Comparison of ENCODE assay signal across 10 mouse cellular contexts in genomic region chr4:132944776-132945175, GRCm38 (mm10). TPM values are rescaled to one million over a fixed set of nuclear protein-coding genes. Genes with fewer than 3 reads are reported as not detected.
DNase-seq lines count a peak whose midpoint lies in the region; ATAC-seq and TF ChIP-seq lines count a peak whose summit lies in the region.
"Had no signal": no experiment of that assay in that cellular context is flagged by ENCODE, and none has a peak within 500 bp of the region (broad histone marks: within the 10 kb centered on the region; RNA-seq: fewer than 3 reads in every experiment).

No protein-coding gene starts in this region.

- no peak overlapping the region for H3K4me2 ChIP-seq in heart, embryonic 15.5 days
- H3K4me2 ChIP-seq in myocyte (ENCODE audit: low read depth): peak overlapping the region; percentile 83
- H3K4me2 ChIP-seq: liver, embryonic 13.5 days had no signal

- no peaks in the 10 kb centered on the region for H3K79me2 ChIP-seq in myocyte (ENCODE audit: control insufficient read depth, insufficient read depth)

- H3K27me3 ChIP-seq in heart, embryonic 15.5 days: no peaks in the 10 kb centered on the region
- no peaks in the 10 kb centered on the region for H3K27me3 ChIP-seq in myocyte (ENCODE audit: control insufficient read depth, insufficient read depth, insufficient read length)
- H3K27me3 ChIP-seq: stomach, embryonic 15.5 days had no signal

- H3K9ac ChIP-seq in heart, embryonic 15.5 days: no peak overlapping the region
- H3K9ac ChIP-seq: liver, embryonic 13.5 days; stomach, embryonic 15.5 days had no signal

- H3K9me3 ChIP-seq in heart, embryonic 15.5 days (replicated peaks): no peaks in the 10 kb centered on the region
- H3K9me3 ChIP-seq: liver, embryonic 13.5 days; stomach, embryonic 15.5 days had no signal

- DNase-seq in heart, adult 9 months (ENCODE audit: low spot score in 2 of 2): no peak
- DNase-seq in thymus, postnatal 0 days (ENCODE audit: low spot score): peak; percentile 18
- no peak for DNase-seq in thymus, postnatal 14 days
- DNase-seq in urinary bladder, postnatal 25 days (ENCODE audit: low spot score): no peak
- no peak for DNase-seq in layer of hippocampus, adult 9-10 months (ENCODE audit: low spot score)

- H3K27ac ChIP-seq in heart, embryonic 15.5 days: peak overlapping the region; percentile 83
- peak overlapping the region; percentile 75 for H3K27ac ChIP-seq in brown adipose tissue, adult 24 weeks (replicated peaks; ENCODE audit: low read depth, low read length)

- peaks cover 28% of the 10 kb centered on the region for H3K4me1 ChIP-seq in heart, embryonic 15.5 days (replicated peaks)
- H3K4me1 ChIP-seq in brown adipose tissue, adult 24 weeks (ENCODE audit: control insufficient read depth, insufficient read depth, insufficient read length, low read length): peaks cover 18% of the 10 kb centered on the region

- TF ChIP-seq POLR2A in myocyte (IDR thresholded peaks at IDR 0.05; ENCODE audit: insufficient read length, low read depth): no peak

- ATAC-seq in heart, embryonic 15.5 days (replicated peaks; ENCODE audit: insufficient number of reproducible peaks, insufficient read depth, low FRiP score, low read depth): no peak

- no peak overlapping the region for H3ac ChIP-seq in myocyte (ENCODE audit: control insufficient read depth, insufficient read length)

- WGBS in heart, embryonic 15.5 days: 65% methylated on average over 4 of the region's 4 CpGs

- no peaks in the 10 kb centered on the region for H3K36me3 ChIP-seq in heart, embryonic 15.5 days
- H3K36me3 ChIP-seq in myocyte (ENCODE audit: control insufficient read depth, insufficient read depth): no peaks in the 10 kb centered on the region
- H3K36me3 ChIP-seq: liver, embryonic 13.5 days; stomach, embryonic 15.5 days had no signal

- no peak overlapping the region for H3K4me3 ChIP-seq in heart, embryonic 15.5 days
- H3K4me3 ChIP-seq in brown adipose tissue, adult 24 weeks (ENCODE audit: insufficient read depth, low read depth, low read length): no peak overlapping the region
- no peak overlapping the region for H3K4me3 ChIP-seq in myocyte
- H3K4me3 ChIP-seq: liver, embryonic 13.5 days; stomach, embryonic 15.5 days had no signal

TF ChIP-seq in myocyte, 11 proteins besides CTCF, POLR2A, EP300 and RAD21:
- no peak for TF ChIP-seq MYOG (IDR thresholded peaks at IDR 0.05; ENCODE audit: control insufficient read depth in 1 of 3, insufficient read depth in 1 of 3, insufficient read length in 2 of 3, low read depth in 2 of 3)
- TF ChIP-seq CEBPB (IDR thresholded peaks at IDR 0.05; ENCODE audit: insufficient read depth, poor library complexity, severe bottlenecking): no peak
- no peak for TF ChIP-seq POLR2AphosphoS2 (IDR thresholded peaks at IDR 0.05; ENCODE audit: insufficient read length, low read depth)
- no peak for TF ChIP-seq TCF3 (IDR thresholded peaks at IDR 0.05; ENCODE audit: insufficient read length, low read depth)
- no peak for TF ChIP-seq SRF (IDR thresholded peaks at IDR 0.05; ENCODE audit: control insufficient read depth, insufficient read length, low read depth)
- TF ChIP-seq E2F4 (IDR thresholded peaks at IDR 0.05; ENCODE audit: insufficient read depth): no peak
- TF ChIP-seq TCF12 (IDR thresholded peaks at IDR 0.05; ENCODE audit: insufficient read depth, poor library complexity, severe bottlenecking): no peak
- no peak for TF ChIP-seq REST (IDR thresholded peaks at IDR 0.05; ENCODE audit: insufficient read depth, insufficient read length)
- no peak for TF ChIP-seq MYOD1 (IDR thresholded peaks at IDR 0.05; ENCODE audit: control insufficient read depth in 1 of 3, insufficient read length in 2 of 3, low read depth in 2 of 3)
- no peak for TF ChIP-seq MAX (IDR thresholded peaks at IDR 0.05; ENCODE audit: low read depth)
- no peak for TF ChIP-seq USF1 (IDR thresholded peaks at IDR 0.05; ENCODE audit: low read depth)

RNA-seq across cellular contexts. Expression of gene Fam76a, which starts 22.4 kb away (rescaled TPM):
- polyA plus RNA-seq in heart, embryonic 15.5 days (2015; fragmentation: Nextera tagmentation; extraction: Ambion mirVana): 37.0 and 40.0 TPM in 2 replicates
- polyA plus RNA-seq in thymus, postnatal 0 days (2015; fragmentation: Nextera tagmentation; extraction: Ambion mirVana): 45.4 and 52.4 TPM in 2 replicates
- polyA plus RNA-seq in brown adipose tissue, adult 24 weeks (2012; ENCODE audit: insufficient read depth, insufficient read length, missing spikeins): 15.7 and 17.8 TPM in 2 replicates
- 13.0 TPM for polyA plus RNA-seq in myocyte (2012; fragmentation: generic; extraction: Trizol)

RNA-seq across cellular contexts. Expression of gene Fgr, which starts 29.1 kb away (rescaled TPM):
- polyA plus RNA-seq in heart, embryonic 15.5 days (2015; fragmentation: Nextera tagmentation; extraction: Ambion mirVana): 0.42 and 1.0 TPM in 2 replicates
- 6.0 and 7.8 TPM in 2 replicates for polyA plus RNA-seq in thymus, postnatal 0 days (2015; fragmentation: Nextera tagmentation; extraction: Ambion mirVana)
- polyA plus RNA-seq in brown adipose tissue, adult 24 weeks (2012; ENCODE audit: insufficient read depth, insufficient read length, missing spikeins): 0.55 TPM in 1 of 2 replicates, not detected in the other
- not detected for polyA plus RNA-seq in myocyte (2012; fragmentation: generic; extraction: Trizol)
